ENCODE assay signal across 16 mouse cellular contexts in the genomic region with DNA sequence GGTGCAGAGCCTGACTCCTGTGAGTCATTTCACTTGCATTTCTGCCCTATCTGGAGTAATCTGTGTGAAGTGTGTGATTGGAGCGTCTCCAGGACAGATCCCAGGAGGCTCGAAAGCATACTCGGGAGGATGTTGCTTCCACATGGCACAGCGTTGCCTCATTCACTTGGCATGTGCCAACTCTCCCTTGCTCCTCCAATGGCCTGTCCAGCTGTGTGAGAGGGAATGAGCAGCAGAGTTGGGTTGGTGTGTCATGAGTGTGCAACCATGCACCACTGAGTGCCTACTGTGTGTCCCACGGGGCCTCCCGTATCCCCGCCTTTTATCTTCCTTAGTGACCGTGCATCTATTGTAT. TPM values are rescaled to one million over a fixed set of nuclear protein-coding genes. Genes with fewer than 3 reads are reported as not detected.
A peak's percentile ranks its signal among the peaks of the same experiment; 100 is the strongest.
DNase-seq lines count a peak whose midpoint lies in the region; ATAC-seq and TF ChIP-seq lines count a peak whose summit lies in the region.
"Had no signal": no experiment of that assay in that cellular context is flagged by ENCODE, and none has a peak within 500 bp of the region (broad histone marks: within the 10 kb centered on the region; RNA-seq: fewer than 3 reads in every experiment).

No protein-coding gene starts in this region.

- 0 out of 2 replicates have a peak, but pooled peaks cover 5% of the 10 kb centered on the region for H3K4me1 ChIP-seq in embryonic fibroblast, embryonic 13.5 days (ENCODE audit: control insufficient read depth, insufficient read depth, low read length)
- no peaks in the 10 kb centered on the region for H3K4me1 ChIP-seq in hindbrain, embryonic 14.5 days (replicated peaks; ENCODE audit: control insufficient read depth, insufficient read depth, low read length)
- H3K4me1 ChIP-seq in intestine, embryonic 16.5 days (ENCODE audit: control insufficient read depth, insufficient read depth, low read length), result no peaks in the 10 kb centered on the region

- TF ChIP-seq CTCF in gastrocnemius, adult 2 months (IDR thresholded peaks at IDR 0.05), result no peak
- no peak for TF ChIP-seq CTCF in embryonic fibroblast, embryonic 13.5 days (IDR thresholded peaks at IDR 0.05; ENCODE audit: borderline replicate concordance, insufficient read depth, low read length)

- H3K4me3 ChIP-seq in gastrocnemius, adult 2 months, result peak overlapping the region; percentile 20
- H3K4me3 ChIP-seq in embryonic fibroblast, embryonic 13.5 days (ENCODE audit: insufficient read depth, low read length), result no peak overlapping the region
- H3K4me3 ChIP-seq in hindbrain, embryonic 14.5 days (replicated peaks; ENCODE audit: low read length), result no peak overlapping the region
- H3K4me3 ChIP-seq in intestine, embryonic 16.5 days (ENCODE audit: low read length), result no peak overlapping the region
- H3K4me3 ChIP-seq: forebrain, embryonic 15.5 days; heart, embryonic 13.5 days; kidney, embryonic 15.5 days; layer of hippocampus, adult 2 months; midbrain, embryonic 15.5 days had no signal

- no peak for TF ChIP-seq POLR2A in embryonic fibroblast, embryonic 13.5 days (IDR thresholded peaks at IDR 0.05; ENCODE audit: low read depth, low read length)

- 85% methylated on average over 8 of the region's 8 CpGs for WGBS in hindbrain, embryonic 14.5 days
- 87% methylated on average over 8 of the region's 8 CpGs for WGBS in intestine, embryonic 16.5 days

- no peaks in the 10 kb centered on the region for H3K9me3 ChIP-seq in hindbrain, embryonic 14.5 days (ENCODE audit: control insufficient read depth, low read length)
- H3K9me3 ChIP-seq in intestine, embryonic 16.5 days (ENCODE audit: control insufficient read depth, low read length), result no peaks in the 10 kb centered on the region
- H3K9me3 ChIP-seq: forebrain, embryonic 15.5 days; heart, embryonic 13.5 days; kidney, embryonic 15.5 days; midbrain, embryonic 15.5 days had no signal

- peak; percentile 55 for DNase-seq in gastrocnemius, adult 2 months
- DNase-seq in gastrocnemius, postnatal 4 days (ENCODE audit: low spot score in 2 of 2), result no peak
- peak; percentile 15 for DNase-seq in ovary, postnatal 36 days (ENCODE audit: low spot score)
- DNase-seq in ovary, postnatal 10 days (ENCODE audit: low spot score), result no peak
- no peak for DNase-seq in hindbrain, embryonic 14.5 days (ENCODE audit: low spot score)
- DNase-seq: cerebellum, adult 11-12 months; lung, embryonic 14.5 days had no signal

- H3K9ac ChIP-seq in hindbrain, embryonic 14.5 days, result no peak overlapping the region
- H3K9ac ChIP-seq in intestine, embryonic 16.5 days (ENCODE audit: low read depth, low read length), result no peak overlapping the region
- H3K9ac ChIP-seq: forebrain, embryonic 15.5 days; heart, embryonic 13.5 days; kidney, embryonic 15.5 days; lung, embryonic 14.5 days; midbrain, embryonic 15.5 days had no signal

- intact Hi-C loops in gastrocnemius, adult 2 months (cut with DNase I), result no loop called here

- no peak for ATAC-seq in hindbrain, embryonic 14.5 days (ENCODE audit: low FRiP score)
- ATAC-seq in intestine, embryonic 16.5 days, result no peak
- ATAC-seq: forebrain, embryonic 15.5 days; midbrain, embryonic 15.5 days had no signal

- peak overlapping the region; percentile 94 for H3K27ac ChIP-seq in gastrocnemius, adult 2 months
- peak overlapping the region; percentile 10; the same call in 1 of the 2 replicates for H3K27ac ChIP-seq in embryonic fibroblast, embryonic 13.5 days (ENCODE audit: insufficient read depth, low read length)
- H3K27ac ChIP-seq in hindbrain, embryonic 14.5 days, result no peak overlapping the region
- H3K27ac ChIP-seq in intestine, embryonic 16.5 days (ENCODE audit: low read length), result no peak overlapping the region
- H3K27ac ChIP-seq: forebrain, embryonic 15.5 days; heart, embryonic 13.5 days; kidney, embryonic 15.5 days; layer of hippocampus, adult 2 months; macrophage; midbrain, embryonic 15.5 days had no signal

- H3K27me3 ChIP-seq in hindbrain, embryonic 14.5 days (ENCODE audit: control insufficient read depth, insufficient read depth, low read length), result no peaks in the 10 kb centered on the region
- no peaks in the 10 kb centered on the region for H3K27me3 ChIP-seq in intestine, embryonic 16.5 days (replicated peaks; ENCODE audit: control insufficient read depth, insufficient read depth, low read length)
- H3K27me3 ChIP-seq: forebrain, embryonic 15.5 days; heart, embryonic 13.5 days; kidney, embryonic 15.5 days; midbrain, embryonic 15.5 days had no signal

- H3K36me3 ChIP-seq in hindbrain, embryonic 14.5 days (replicated peaks; ENCODE audit: control insufficient read depth, insufficient read depth), result no peaks in the 10 kb centered on the region
- no peaks in the 10 kb centered on the region for H3K36me3 ChIP-seq in intestine, embryonic 16.5 days (ENCODE audit: control insufficient read depth, insufficient read depth, low read length)
- H3K36me3 ChIP-seq: forebrain, embryonic 15.5 days; heart, embryonic 13.5 days; kidney, embryonic 15.5 days; midbrain, embryonic 15.5 days had no signal

- H3K4me2 ChIP-seq in hindbrain, embryonic 14.5 days (replicated peaks), result no peak overlapping the region
- H3K4me2 ChIP-seq in intestine, embryonic 16.5 days (ENCODE audit: low read depth, low read length), result no peak overlapping the region
- H3K4me2 ChIP-seq: forebrain, embryonic 15.5 days; heart, embryonic 13.5 days; kidney, embryonic 15.5 days; liver, embryonic 11.5 days; lung, embryonic 14.5 days; midbrain, embryonic 15.5 days had no signal

RNA-seq across cellular contexts. Expression of gene Xylt1, which starts 34.2 kb away (rescaled TPM):
- 1 to 10 TPM; 5.5 to 9.5 TPM for total RNA-seq in gastrocnemius, adult 2 months (2021)
- total RNA-seq in gastrocnemius, postnatal 4 days (2021), result 1 to 10 TPM; 7.6 to 8.6 TPM
- 3.9 and 6.9 TPM in 2 replicates for polyA plus RNA-seq in embryonic fibroblast, embryonic 13.5 days (2011; ENCODE audit: insufficient read length, low read depth, missing spikeins)
- polyA plus RNA-seq in hindbrain, embryonic 14.5 days (2014; fragmentation: Nextera tagmentation; extraction: Ambion mirVana), result 4.2 and 4.3 TPM in 2 replicates
- 0.48 and 0.50 TPM in 2 replicates for polyA plus RNA-seq in intestine, embryonic 16.5 days (2015; fragmentation: Nextera tagmentation; extraction: Ambion mirVana)

Comparison
In these comparisons a context has a peak if more than half of its experiments do, and no peak if none do; other contexts are left out.
1. DNase-seq: peak in gastrocnemius, adult 2 months (single experiment) and ovary, postnatal 36 days (single experiment); none in gastrocnemius, postnatal 4 days (0 of 2), ovary, postnatal 10 days (single experiment) and hindbrain, embryonic 14.5 days (single experiment).
2. H3K27ac ChIP-seq: peak in gastrocnemius, adult 2 months (single experiment) and embryonic fibroblast, embryonic 13.5 days (single experiment); none in hindbrain, embryonic 14.5 days (single experiment) and intestine, embryonic 16.5 days (single experiment).